Mouse (Mus musculus): ENCODE measurements around the gene Mafb.

- no peak for TF ChIP-seq EP300 (IDR thresholded peaks at IDR 0.05)
- TF ChIP-seq CTCF (IDR thresholded peaks at IDR 0.05): no peak
These were observed 30.8 kb downstream of the Mafb start for GRCm38 (mm10) chr2:160336053-160336452.
